Mouse (Mus musculus) 3134 (cell line): ENCODE results near the gene Wtap.
A peak's percentile ranks its signal among the peaks of the same experiment; 100 is the strongest.
"Not testable (repeated sequence)": the region's sequence is repeated elsewhere in the genome, so short reads cannot be mapped to it uniquely, and the experiment has no call there.

ENCODE experiments used
- DNase-seq: peaks from one replicate; pipeline ENCODE4 v3.0.0-alpha.2; 2011; ENCODE audit warnings: low spot score; ENCODE audit not compliant: insufficient read length; ENCODE audit errors: extremely low read depth

Wtap gene

GRCm38 (mm10) chr17:12994069-12994468, at the start of gene Wtap:
Gene Wtap, minus strand, starts transcription at chr17:12994169.
- DNase-seq, result no peak

GRCm38 (mm10) chr17:13036627-13037192, 42.7 kb upstream of the Wtap start:
- DNase-seq, result not testable (repeated sequence)

GRCm38 (mm10) chr17:13013316-13013715, 19.3 kb upstream of the Wtap start:
- no peak for DNase-seq

- peak; percentile 85 for DNase-seq
Observed at GRCm38 (mm10) chr17:13009887-13010286, 15.9 kb upstream of the Wtap start.

- DNase-seq, result no peak
Observed at GRCm38 (mm10) chr17:13008528-13008927, 14.6 kb upstream of the Wtap start.

- peak; percentile 98 for DNase-seq
Observed at GRCm38 (mm10) chr17:13007730-13008425, 13.9 kb upstream of the Wtap start.

GRCm38 (mm10) chr17:13006984-13007383, 13.0 kb upstream of the Wtap start:
- no peak for DNase-seq

GRCm38 (mm10) chr17:13006546-13006945, 12.6 kb upstream of the Wtap start, which contains the start of gene Sod2:
Gene Sod2, plus strand, starts transcription at chr17:13006846.
- DNase-seq, result not testable (repeated sequence)

GRCm38 (mm10) chr17:13004436-13004835, 10.5 kb upstream of the Wtap start:
- not testable (repeated sequence) for DNase-seq

- DNase-seq, result not testable (repeated sequence)
Observed at GRCm38 (mm10) chr17:13002243-13002642, 8.3 kb upstream of the Wtap start.

GRCm38 (mm10) chr17:12999069-12999468, 5.1 kb upstream of the Wtap start:
- DNase-seq, result no peak

- DNase-seq, result no peak
Observed at GRCm38 (mm10) chr17:12997890-12998289, 3.9 kb upstream of the Wtap start.

- no peak for DNase-seq
Observed at GRCm38 (mm10) chr17:12996345-12996744, 2.4 kb upstream of the Wtap start.

- peak; percentile 99 for DNase-seq
Observed at GRCm38 (mm10) chr17:12992470-12992991, 1.4 kb downstream of the Wtap start.

GRCm38 (mm10) chr17:12991635-12992358, 2.2 kb downstream of the Wtap start:
- DNase-seq, result peak; percentile 86

- DNase-seq, result no peak
Observed at GRCm38 (mm10) chr17:12991194-12991634, 2.8 kb downstream of the Wtap start.

GRCm38 (mm10) chr17:12990567-12991145, 3.3 kb downstream of the Wtap start:
- DNase-seq, result no peak

- not testable (repeated sequence) for DNase-seq
Observed at GRCm38 (mm10) chr17:12988096-12988495, 5.9 kb downstream of the Wtap start.

- DNase-seq, result no peak
Observed at GRCm38 (mm10) chr17:12983988-12984387, 10.0 kb downstream of the Wtap start.

GRCm38 (mm10) chr17:12978546-12978945, 15.4 kb downstream of the Wtap start:
- DNase-seq, result no peak

- no peak for DNase-seq
Observed at GRCm38 (mm10) chr17:12973851-12974250, 20.1 kb downstream of the Wtap start.
